Mouse (Mus musculus): Measurements from ENCODE around the gene Snx29. TPM values are rescaled to one million over a fixed set of nuclear protein-coding genes. Genes with fewer than 3 reads are reported as not detected.
"Not testable (repeated sequence)": the region's sequence is repeated elsewhere in the genome, so short reads cannot be mapped to it uniquely, and the experiment has no call there.

Snx29 gene
- polyA plus RNA-seq, 1 experiment from 2014 or later: 4.4 TPM

DNA sequence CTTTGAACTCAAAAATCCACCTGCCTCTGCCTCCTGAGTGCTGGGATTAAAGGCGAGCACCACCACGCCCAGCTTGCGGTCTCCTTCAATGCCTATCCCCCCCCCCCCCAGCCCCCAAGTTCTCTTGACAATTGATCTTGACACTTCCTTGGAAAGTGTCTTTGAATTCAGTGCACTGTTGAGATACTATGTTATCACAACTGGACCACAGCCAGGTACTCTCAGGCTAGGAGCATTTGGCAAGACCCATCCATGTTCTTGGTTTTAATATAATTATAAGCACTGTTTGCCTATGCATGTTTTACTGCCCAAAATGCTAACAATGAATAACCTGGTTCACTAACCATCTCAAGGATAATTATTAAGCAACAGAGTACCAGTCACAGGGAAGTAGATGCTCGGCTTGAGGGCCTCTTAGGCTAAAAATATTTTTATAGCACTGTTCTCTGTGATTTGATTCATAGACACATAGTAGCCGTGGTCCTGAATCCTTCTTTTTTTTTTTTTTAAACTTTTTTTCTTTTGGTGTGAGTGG, 6.9 kb upstream of the Snx29 start:
- no peaks in the 10 kb centered on the region for H3K9me3 ChIP-seq (replicated peaks)
- WGBS (ENCODE audit: insufficient replicate concordance): 56% methylated on average over 5 of the region's 5 CpGs
- H3K4me3 ChIP-seq (replicated peaks): no peak overlapping the region
- H3K27me3 ChIP-seq: no peaks in the 10 kb centered on the region
- no peaks in the 10 kb centered on the region for H3K36me3 ChIP-seq
- no peak overlapping the region for H3K9ac ChIP-seq
- DNase-seq (no peak), ATAC-seq (ENCODE audit: low read depth) (no peak)
- H3K4me1 ChIP-seq (replicated peaks): no peaks in the 10 kb centered on the region
- H3K27ac ChIP-seq: no peak overlapping the region
- no peak overlapping the region for H3K4me2 ChIP-seq

DNA sequence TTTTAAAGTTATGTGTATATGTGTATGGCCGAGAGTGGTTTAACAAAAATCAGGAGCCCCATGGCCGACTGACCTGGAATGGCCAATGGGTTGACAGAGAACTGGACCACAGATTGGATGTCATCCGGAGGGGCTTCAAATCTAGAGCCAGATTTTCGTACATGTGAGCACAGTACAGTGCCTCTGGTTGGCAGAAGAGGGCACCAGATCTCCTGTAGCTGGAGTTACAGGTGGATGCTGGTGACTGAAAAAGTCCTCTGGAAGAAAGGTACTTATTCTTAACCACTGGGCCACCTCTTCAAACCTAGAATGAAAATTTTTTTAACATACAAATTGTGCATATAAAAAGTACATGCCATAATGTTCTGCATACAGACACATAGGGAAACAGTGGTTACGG, 6.0 kb upstream of the Snx29 start:
- Histone ChIP-seq H3K9me3 (replicated peaks) (no peaks in the 10 kb centered on the region), H3K4me3 (replicated peaks) (no peak overlapping the region), H3K4me2 (no peak overlapping the region), H3K9ac (no peak overlapping the region), H3K27ac (no peak overlapping the region), H3K36me3 (no peaks in the 10 kb centered on the region), H3K27me3 (no peaks in the 10 kb centered on the region), H3K4me1 (replicated peaks) (no peaks in the 10 kb centered on the region)
- DNase-seq (no peak), ATAC-seq (ENCODE audit: low read depth) (no peak)
- 63% methylated on average over 5 of the region's 5 CpGs for WGBS (ENCODE audit: insufficient replicate concordance)

DNA sequence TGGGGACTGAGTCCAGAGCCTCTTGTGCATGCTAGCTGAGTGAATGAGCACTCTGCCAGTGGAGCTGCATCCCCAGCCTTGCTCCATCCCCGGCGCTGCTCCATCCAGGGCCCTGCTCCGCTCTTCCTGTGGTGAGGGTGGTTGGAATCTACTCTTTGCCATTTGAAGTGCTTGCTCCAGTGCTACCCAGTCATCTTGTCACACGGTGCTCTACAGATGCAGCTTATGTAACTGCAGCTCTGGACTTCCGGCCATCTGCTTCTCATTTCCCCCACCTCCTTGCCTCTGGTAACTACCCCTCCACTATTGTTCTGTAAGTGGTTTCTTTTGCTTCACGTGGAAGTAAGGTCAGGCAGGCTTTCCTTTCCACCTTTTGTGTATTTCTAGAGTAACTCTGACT, 5.4 kb upstream of the Snx29 start:
- Histone ChIP-seq H3K27me3 (no peaks in the 10 kb centered on the region), H3K27ac (no peak overlapping the region), H3K4me3 (replicated peaks) (no peak overlapping the region), H3K4me1 (replicated peaks) (peaks cover 5% of the 10 kb centered on the region), H3K36me3 (no peaks in the 10 kb centered on the region), H3K9me3 (replicated peaks) (no peaks in the 10 kb centered on the region), H3K9ac (no peak overlapping the region), H3K4me2 (no peak overlapping the region)
- no peak for ATAC-seq (ENCODE audit: low read depth)
- DNase-seq: no peak
- WGBS (ENCODE audit: insufficient replicate concordance): 33% methylated on average over 6 of the region's 6 CpGs

DNA sequence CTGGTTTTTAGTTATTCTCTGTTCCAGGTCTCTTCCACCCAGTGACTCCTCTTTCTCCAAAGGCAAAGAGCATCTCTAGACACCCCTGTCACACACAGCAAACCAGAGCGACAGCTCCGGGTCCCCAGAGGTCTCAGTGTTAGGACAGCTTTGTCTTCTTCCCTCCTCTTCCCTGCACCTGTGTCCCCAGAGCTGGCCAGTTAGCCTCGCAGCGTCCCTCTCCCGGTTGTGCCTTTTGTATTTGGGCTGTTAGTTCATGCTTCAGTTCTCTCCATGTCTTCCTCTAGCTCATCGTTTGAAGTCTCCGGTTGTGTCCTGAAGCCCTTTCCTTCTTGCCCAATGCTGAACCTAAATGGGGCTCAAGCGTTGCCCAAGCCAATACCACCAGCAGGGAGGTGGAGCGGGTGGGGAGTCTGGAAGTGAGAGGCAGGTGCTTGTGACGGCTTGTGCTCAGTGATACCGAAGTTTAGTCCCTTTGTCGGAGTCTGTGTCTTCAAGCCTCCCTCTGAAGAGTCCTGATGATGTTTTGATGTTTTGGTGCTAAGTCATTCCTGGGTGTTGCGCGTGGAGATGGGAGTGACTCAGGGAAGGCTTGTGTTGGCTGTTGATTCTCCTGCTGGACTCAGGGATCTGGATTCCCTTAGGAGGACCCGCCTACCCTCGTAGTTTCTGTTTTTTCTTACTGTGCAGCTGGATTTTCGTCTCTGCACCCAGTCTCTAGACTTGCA, 780 bp downstream of the Snx29 start:
- ATAC-seq (ENCODE audit: low read depth): peak; percentile 56
- peak overlapping the region; percentile 94 for H3K9ac ChIP-seq
- H3K4me3 ChIP-seq (replicated peaks): peak overlapping the region; percentile 90
- peak overlapping the region; percentile 93 for H3K4me2 ChIP-seq
- no peaks in the 10 kb centered on the region for H3K36me3 ChIP-seq
- no peaks in the 10 kb centered on the region for H3K27me3 ChIP-seq
- H3K4me1 ChIP-seq (replicated peaks): peaks cover 19% of the 10 kb centered on the region
- peak overlapping the region; percentile 78 for H3K27ac ChIP-seq
- 9% methylated on average over 17 of the region's 17 CpGs for WGBS (ENCODE audit: insufficient replicate concordance)
- no peaks in the 10 kb centered on the region for H3K9me3 ChIP-seq (replicated peaks)
- DNase-seq: peak; percentile 29

DNA sequence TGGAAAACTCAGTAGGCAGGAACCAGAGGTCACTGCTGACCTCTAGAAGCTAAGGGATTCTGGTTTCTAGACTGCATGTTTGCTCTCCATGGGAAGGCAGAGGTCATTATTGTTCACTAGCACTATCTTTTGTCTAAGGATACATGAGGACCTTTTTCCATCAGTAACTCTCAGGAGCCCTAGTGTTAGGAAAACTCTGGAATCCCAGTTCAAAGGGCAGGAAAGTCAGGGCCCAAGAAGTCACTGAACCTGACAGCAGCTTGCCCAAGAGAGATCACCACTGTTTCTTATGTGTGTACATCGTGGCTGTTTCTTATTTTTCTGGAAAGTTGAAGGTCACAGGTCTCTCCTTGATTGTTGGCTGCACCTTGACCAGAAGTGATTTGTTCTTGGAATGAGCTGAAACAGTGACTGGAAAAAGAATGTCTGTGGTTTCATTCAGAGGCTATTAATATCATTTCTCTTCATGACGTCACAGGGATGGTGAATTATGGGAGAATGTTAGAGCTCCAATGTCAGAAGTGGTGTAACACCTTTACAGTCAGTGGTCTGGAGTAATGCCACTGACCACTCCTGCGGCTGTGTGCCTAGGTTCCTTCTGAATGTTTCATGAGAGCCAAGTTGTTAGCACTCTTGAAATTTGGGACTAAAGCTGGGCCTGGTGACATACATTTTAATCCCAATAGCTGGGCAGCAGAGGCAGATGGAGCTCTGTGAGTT, 7.5 kb downstream of the Snx29 start:
- Histone ChIP-seq H3K4me2 (no peak overlapping the region), H3K27ac (no peak overlapping the region), H3K4me1 (replicated peaks) (peaks cover 8% of the 10 kb centered on the region; the same call in 1 of the 2 replicates), H3K36me3 (no peaks in the 10 kb centered on the region), H3K27me3 (no peaks in the 10 kb centered on the region), H3K4me3 (replicated peaks) (no peak overlapping the region), H3K9ac (no peak overlapping the region), H3K9me3 (replicated peaks) (no peaks in the 10 kb centered on the region)
- 61% methylated on average over 3 of the region's 3 CpGs for WGBS (ENCODE audit: insufficient replicate concordance)
- ATAC-seq (ENCODE audit: low read depth) (no peak), DNase-seq (no peak)

DNA sequence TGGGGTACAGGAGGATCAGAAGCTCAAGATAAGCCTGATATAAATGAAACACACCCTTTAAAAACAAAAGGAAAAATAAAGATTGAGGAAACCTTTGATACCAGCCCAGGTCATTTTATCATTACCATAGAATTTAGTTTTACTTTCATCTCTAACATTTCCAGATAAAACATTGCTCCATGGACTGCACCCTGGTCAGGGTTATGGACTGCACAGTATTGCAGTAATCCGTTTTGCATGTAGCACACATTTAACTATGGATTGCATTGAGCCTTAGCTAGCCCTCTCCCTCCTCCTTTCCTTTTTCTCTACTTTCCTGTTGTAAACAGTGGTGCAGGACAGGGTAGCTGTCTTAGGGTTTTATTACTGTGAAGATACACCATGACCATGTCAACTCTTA, 8.3 kb downstream of the Snx29 start:
- 81% methylated on average over 1 of the region's 1 CpGs for WGBS (ENCODE audit: insufficient replicate concordance)
- no peak for ATAC-seq (ENCODE audit: low read depth)

DNA sequence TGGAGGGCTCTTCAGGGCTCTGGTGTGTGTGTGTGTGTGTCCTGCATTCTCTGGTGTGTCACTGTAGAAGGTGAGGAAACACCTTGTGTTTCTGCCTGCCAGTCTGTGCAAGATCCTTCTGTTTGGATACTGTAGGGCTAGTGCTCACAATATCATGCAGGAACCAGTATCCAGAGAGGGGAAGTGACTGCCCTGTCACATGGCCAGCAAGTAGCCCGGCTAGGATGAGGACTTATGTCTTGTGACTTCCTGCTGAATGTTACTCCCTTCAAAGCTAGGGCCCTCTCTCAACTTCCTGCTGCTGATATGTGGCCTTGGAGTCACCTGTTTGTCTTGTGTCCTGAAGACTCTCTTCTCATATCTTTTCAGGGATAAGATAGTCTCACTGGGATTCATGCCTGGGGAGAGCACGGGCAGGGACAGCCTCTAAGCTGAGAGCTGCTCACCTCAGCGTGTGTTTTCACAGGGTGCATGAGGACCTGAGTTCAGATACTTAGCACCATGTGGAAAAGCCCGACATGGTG, 20.6 kb downstream of the Snx29 start:
- Histone ChIP-seq H3K27ac (no peak overlapping the region), H3K4me2 (no peak overlapping the region), H3K9me3 (replicated peaks) (no peaks in the 10 kb centered on the region), H3K9ac (no peak overlapping the region), H3K36me3 (no peaks in the 10 kb centered on the region), H3K4me1 (replicated peaks) (peaks cover 7% of the 10 kb centered on the region; the same call in 1 of the 2 replicates), H3K4me3 (replicated peaks) (no peak overlapping the region), H3K27me3 (no peaks in the 10 kb centered on the region)
- no peak for DNase-seq
- WGBS (ENCODE audit: insufficient replicate concordance): 42% methylated on average over 4 of the region's 4 CpGs
- ATAC-seq (ENCODE audit: low read depth): peak; percentile 65

More for the DNA sequence above, 8.3 kb downstream of the Snx29 start:
- Histone ChIP-seq H3K36me3 (no peaks in the 10 kb centered on the region), H3K27ac (no peak overlapping the region), H3K27me3 (no peaks in the 10 kb centered on the region), H3K9me3 (replicated peaks) (no peaks in the 10 kb centered on the region), H3K4me2 (no peak overlapping the region), H3K4me3 (replicated peaks) (no peak overlapping the region), H3K9ac (no peak overlapping the region), H3K4me1 (replicated peaks) (peaks cover 8% of the 10 kb centered on the region; the same call in 1 of the 2 replicates)
- DNase-seq: no peak

DNA sequence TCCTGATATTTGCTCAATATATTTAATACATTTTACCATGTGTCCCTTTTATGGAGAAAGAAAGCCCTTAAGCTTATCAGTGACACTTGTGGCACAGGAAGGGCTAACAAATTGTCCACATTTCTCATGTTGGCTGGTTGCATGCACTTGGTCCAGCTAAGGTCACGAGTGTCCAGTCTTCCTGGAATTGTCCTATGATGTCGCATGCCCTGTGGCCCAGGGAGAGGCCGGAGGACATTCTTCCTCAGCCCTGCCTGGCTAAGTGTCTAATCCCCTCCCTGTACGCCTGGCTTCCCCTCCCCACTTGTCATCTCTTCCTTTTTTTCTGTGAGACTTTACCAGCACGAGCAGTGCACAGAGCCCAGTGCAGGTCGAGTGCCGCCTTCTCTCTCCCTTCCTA, 29.2 kb downstream of the Snx29 start:
- no peaks in the 10 kb centered on the region for H3K27me3 ChIP-seq
- no peak overlapping the region for H3K27ac ChIP-seq
- no peaks in the 10 kb centered on the region for H3K36me3 ChIP-seq
- WGBS (ENCODE audit: insufficient replicate concordance): 41% methylated on average over 7 of the region's 7 CpGs
- no peak overlapping the region for H3K9ac ChIP-seq
- H3K4me2 ChIP-seq: no peak overlapping the region
- DNase-seq (no peak), ATAC-seq (ENCODE audit: low read depth) (no peak)
- no peak overlapping the region for H3K4me3 ChIP-seq (replicated peaks)
- 0 out of 2 replicates have a peak, but pooled peaks cover 4% of the 10 kb centered on the region for H3K4me1 ChIP-seq (replicated peaks)
- no peaks in the 10 kb centered on the region for H3K9me3 ChIP-seq (replicated peaks)

DNA sequence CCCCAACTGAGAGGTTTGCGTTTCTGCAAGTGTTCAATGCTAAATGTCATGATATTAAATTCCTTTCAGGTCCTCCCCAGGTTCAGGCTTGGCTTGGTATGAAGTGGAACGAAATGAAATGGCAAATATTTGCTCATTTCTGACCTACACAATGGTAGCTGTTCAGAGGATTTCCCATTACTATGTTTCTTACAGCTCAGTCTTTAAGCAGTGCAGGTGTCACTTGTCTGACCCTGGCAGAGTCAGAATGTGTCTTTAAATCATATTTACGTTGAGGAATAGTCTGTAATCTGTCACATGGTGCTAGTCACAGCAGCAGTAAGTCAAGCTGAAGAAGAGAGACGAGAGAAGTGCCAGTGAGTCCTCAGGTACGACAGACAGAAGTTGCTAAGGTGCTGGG, 36.5 kb downstream of the Snx29 start:
- WGBS (ENCODE audit: insufficient replicate concordance): 60% methylated on average over 5 of the region's 5 CpGs
- no peak for ATAC-seq (ENCODE audit: low read depth)

DNA sequence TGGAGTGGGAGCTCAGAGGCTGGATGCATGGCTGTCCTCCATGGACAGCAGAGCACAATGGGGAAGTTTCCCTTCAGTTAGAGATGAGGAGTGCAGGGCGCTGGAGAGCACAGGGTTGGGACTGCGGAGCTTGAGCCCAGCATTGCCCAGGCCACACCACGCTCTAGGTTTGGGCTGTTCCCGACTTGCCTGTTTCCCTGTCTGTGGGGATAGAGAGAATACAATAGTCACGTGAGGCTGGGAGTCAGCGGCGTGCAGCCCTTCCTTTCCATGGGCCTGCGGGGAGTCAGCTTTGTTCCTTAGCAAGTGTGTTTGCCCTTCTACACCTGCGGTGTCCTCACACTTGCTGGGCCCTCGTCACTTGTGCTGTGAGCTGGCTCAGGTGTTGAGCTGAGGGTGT, 37.2 kb downstream of the Snx29 start:
- Histone ChIP-seq H3K9me3 (replicated peaks) (no peaks in the 10 kb centered on the region), H3K4me2 (no peak overlapping the region), H3K4me1 (replicated peaks) (no peaks in the 10 kb centered on the region), H3K4me3 (replicated peaks) (no peak overlapping the region), H3K9ac (no peak overlapping the region), H3K36me3 (no peaks in the 10 kb centered on the region), H3K27ac (no peak overlapping the region), H3K27me3 (no peaks in the 10 kb centered on the region)
- ATAC-seq (ENCODE audit: low read depth): no peak
- no peak for DNase-seq
- 70% methylated on average over 10 of the region's 10 CpGs for WGBS (ENCODE audit: insufficient replicate concordance)

More for the DNA sequence above, 36.5 kb downstream of the Snx29 start:
- Histone ChIP-seq H3K9me3 (replicated peaks) (no peaks in the 10 kb centered on the region), H3K9ac (no peak overlapping the region), H3K4me2 (no peak overlapping the region), H3K27me3 (no peaks in the 10 kb centered on the region), H3K4me1 (replicated peaks) (no peaks in the 10 kb centered on the region), H3K27ac (no peak overlapping the region), H3K4me3 (replicated peaks) (no peak overlapping the region), H3K36me3 (no peaks in the 10 kb centered on the region)
- DNase-seq: no peak

DNA sequence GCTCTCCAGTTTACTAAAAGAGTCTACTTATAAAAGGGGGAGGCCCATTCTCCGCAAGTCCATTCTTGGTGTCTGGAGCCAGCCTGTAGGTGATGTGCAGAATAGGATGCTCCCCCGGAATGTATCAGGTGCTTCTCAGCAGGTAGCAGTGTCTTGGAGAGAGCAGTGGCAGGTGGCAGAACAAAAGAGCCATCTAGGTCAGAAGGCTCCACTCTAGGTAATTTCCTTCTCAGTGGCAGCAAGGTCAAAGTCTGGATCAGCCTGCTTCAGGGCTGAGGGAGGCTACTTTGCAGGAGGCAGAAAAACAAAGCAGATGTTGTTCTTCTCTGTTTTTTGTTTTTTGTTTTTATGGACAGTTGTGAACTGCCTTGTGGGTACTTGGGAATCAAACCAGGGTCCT, 37.9 kb downstream of the Snx29 start:
- DNase-seq; H3K4me2 ChIP-seq; H3K4me3 ChIP-seq (replicated peaks); H3K4me1 ChIP-seq (replicated peaks); H3K9me3 ChIP-seq (replicated peaks); ATAC-seq (ENCODE audit: low read depth); H3K9ac ChIP-seq; H3K27ac ChIP-seq; H3K36me3 ChIP-seq; H3K27me3 ChIP-seq: not testable (repeated sequence)
- WGBS (ENCODE audit: insufficient replicate concordance): 75% methylated on average over 2 of the region's 2 CpGs
